Mouse (Mus musculus) sigmoid colon, adult 10 weeks (tissue): ENCODE measurements around the gene Gm26657. TPM values are rescaled to one million over a fixed set of nuclear protein-coding genes. Genes with fewer than 3 reads are reported as not detected.

Source experiments
- polyA plus RNA-seq: library from polyadenylated mRNA; stranded (reverse); fragments of 350-450 nt; fragmentation: Illumina TruSeq; extraction: RNeasy Lipid Tissue Mini Kit (QIAGEN cat#74804); gene quantifications from one replicate; pipeline ENCODE4 v1.2.3, GENCODE M21; 2014; ENCODE audit warnings: low read depth, low replicate concordance

Gm26657 gene
- polyA plus RNA-seq = not detected

GRCm38 (mm10) chr4:56740020-56740485, at the start of gene Gm26657:
Gm26657 (plus strand) TSS chr4:56740070.

GRCm38 (mm10) chr4:56741041-56741493, 1.2 kb downstream of the Gm26657 start, which contains the start of gene Actl7b:
Actl7b (minus strand) TSS chr4:56741443.

GRCm38 (mm10) chr4:56743363-56744195, 3.7 kb downstream of the Gm26657 start, which contains the start of gene Actl7a:
Actl7a (plus strand) TSS chr4:56743413.

Other genes starting within 250 kb of the Gm26657 start
- gene Actl7b, start 1.4 kb downstream of the Gm26657 start, polyA plus RNA-seq = not detected
- not detected for gene Actl7a, start 3.3 kb downstream of the Gm26657 start, polyA plus RNA-seq
- 28.1 TPM for gene Elp1, start 62.3 kb downstream of the Gm26657 start, polyA plus RNA-seq
- gene Fam206a, start 62.3 kb downstream of the Gm26657 start, polyA plus RNA-seq = 16.8 TPM
- gene Ctnnal1, start 125.1 kb downstream of the Gm26657 start, polyA plus RNA-seq = 28.0 TPM
- 37.6 TPM for gene Tmem245, start 207.4 kb downstream of the Gm26657 start, polyA plus RNA-seq